Mouse (Mus musculus): ENCODE results near the gene Actrt2.

Gene Actrt2

DNA sequence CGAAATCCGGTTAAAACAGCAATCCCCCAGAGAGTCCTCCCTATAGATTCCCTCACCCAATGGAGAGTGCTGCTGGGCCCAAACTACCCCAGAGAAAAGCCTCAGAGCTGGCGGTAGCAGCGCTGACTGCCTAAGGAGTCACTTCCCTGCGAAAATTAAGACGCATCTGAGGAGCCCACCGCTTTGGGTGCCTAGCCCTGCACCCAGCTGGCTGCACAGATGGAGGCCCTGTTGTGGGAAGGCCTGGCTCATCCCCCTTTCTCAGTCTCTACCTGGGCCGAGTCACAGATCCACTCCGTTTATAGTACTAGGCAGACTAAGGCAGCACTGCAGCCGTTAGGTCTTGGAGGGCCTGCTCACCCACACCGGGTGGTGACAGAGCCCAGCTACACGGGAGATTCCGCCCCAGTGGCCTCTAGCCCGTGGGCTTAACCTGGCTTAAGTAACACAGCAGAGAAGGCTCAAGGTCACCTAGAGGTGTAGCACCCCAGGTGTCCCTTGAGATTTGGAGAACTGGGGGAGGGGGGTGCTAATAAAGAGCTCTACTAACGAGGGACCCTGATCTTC is 29.3 kb downstream of the Actrt2 start:
- no peak for DNase-seq (ENCODE audit: low spot score)

DNA sequence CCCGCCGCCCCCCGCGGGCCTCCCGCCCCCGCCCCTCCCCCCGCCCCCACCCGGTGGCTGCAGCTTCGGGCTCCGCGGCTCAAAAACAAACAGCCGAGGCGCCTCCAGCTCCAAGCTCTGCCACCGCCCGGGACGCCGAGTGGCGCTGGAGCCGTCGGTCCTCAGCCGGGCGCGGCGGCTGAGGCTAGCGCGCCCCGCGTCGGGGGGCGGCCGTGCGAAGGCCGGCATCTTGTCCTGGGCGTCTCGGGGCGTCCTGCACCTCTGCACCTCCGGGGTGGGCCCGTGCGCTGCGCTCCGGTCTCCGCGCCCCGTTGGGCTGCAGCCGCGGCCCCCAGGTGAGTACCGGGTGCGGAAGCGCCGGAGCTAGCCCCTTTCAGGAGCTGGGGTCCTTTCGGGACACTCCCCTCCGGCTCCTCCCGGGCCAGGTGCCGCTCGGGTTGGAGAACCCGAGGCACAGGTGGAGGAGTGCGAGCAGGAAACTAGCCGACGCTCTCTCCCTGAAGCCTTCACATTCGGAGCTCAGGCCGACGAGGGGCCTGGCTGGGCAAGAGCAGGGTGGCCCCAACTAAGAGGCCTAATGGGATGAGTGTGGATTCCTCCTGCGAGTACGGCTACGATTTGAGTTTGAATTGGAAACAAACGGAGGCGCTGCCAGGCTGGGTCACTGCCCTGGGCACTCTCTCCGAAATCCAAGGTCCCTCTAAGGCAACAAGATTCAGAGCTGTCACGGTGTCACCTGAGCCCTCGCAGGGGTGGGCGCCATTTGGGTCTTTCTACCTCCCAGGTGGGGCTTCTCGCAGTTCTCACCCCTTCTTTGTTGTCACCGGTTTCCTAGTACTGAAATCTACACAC is 30.0 kb downstream of the Actrt2 start:
- no peak for DNase-seq (ENCODE audit: low spot score)

DNA sequence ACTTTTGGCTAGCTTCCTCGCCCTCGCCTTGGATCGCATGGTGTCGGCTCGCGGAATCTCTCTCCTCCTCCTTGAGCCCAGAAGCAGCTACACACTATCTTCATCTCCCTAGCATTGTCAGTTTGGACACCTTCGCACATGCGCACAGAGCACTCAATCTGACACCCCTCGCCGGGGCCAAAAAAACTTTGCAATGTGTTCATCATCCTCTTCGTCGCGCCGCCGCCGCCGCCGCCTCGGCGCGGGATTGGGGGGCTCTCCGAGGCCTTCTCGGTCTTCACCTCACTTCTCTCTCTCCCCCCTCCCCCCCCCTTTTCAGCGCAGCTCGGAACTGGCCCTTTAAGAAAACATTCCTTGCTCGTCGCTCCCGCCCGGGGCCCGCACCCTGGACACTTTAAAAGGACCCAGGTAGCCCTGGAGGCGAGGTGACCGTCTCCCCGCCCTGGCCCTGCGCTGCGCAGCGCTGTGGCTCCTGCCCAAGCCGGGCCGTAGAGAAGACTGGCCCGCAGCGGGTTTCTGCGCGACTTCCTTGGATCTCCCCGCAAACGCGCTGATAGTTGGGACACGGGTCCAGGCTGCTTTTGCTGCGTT is 30.9 kb downstream of the Actrt2 start, which contains the start of gene Prdm16:
Gene Prdm16, minus strand, starts transcription at position 153 of the 591 bp plus-strand sequence.
- peak; percentile 26 for DNase-seq (ENCODE audit: low spot score)

DNA sequence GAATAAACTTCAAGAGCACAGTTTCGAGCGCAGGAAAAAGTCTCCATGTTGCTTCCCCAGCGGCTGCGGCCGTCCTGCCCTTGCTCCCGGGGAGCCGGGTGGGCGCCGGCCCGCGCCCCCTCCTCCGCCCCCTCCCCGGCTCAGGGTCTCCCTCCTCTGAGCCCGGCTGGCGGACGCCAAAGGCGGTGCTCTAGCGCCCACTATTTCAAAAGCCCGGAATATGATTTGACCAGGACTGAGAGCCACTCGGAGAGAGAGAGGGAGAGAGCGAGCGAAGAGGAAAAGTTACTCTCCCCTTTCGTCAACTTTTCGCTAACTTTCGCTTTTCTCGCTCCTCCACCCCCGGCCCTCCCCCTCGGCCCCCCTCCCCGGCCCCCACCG is 31.6 kb downstream of the Actrt2 start:
- peak; percentile 32 for DNase-seq (ENCODE audit: low spot score)

DNA sequence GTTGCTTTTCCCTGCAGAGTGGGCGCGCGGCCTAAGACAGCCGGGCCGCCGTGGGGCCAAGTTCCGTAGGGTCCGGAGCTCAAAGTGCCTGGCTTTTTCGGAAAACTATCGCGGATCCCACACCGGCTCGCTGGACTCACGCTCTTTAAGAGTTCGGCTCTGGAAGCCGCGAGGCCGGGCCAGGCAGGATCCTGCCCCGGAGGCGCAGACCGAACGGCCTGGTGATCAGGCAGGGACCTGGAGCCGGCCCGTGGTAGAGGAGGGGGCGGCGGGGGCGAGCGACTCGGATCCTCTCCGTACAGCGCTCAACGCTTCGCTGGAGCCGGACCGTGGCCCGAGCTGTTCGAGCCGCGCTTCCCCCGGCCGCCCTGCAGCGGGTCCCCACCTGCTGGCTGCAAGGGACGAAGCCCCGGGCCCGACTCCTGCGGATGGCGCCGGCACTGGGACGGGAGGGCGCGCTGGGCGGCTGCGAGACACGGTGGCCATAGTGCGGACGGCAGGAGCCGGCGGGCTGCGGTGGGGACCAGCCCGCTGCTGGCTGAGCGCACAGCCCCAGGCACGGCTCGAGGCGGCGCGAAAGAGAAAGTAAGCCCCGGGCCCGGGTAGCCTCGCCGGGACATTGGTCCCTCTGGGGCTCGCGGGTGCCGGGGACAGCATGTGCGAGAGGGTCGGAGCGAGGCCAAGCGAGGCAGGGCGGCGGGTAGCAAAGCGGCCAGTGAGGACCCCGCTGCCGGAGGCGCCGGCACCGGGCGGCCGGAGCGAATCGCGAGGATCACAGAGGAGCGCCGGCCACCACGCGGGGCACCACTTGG is 32.2 kb downstream of the Actrt2 start:
- peak; percentile 40 for DNase-seq (ENCODE audit: low spot score)

DNA sequence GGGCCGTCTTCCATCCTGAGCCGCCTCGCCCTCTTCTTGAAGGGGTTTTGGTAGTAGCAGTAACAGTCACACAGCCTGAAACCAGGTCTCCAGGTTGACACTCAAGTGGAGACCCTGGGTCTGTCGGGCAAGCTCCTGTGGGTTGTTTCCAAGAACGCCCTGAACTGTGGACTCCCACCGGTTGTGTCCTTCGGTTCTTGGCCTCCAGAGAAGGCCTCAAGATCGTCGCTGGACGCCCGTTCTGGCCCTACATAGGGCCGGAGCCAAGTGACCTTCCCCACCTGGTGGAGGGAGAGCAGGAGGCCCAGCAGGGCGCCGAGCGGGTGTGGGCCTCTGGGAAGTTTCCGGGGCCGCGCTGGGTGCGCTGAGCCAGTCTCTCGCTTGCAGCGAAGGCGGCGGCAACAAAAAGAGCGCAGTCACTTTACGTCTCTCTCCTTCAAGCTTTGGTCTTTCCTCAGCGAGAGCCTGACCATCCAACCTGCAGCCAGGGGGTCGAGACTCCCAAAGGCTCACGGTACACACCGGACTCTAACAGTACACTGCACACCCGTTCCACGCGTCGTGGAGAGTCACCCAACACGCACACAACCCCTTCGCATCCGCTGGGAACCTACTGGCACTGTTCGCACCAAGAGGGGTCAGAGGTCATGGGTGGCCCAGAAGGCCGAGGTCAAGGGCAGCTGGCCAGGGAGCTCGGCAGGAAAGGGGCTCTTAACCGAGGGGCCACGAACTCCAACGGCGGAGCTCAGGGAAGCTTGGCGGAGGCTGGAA is 33.0 kb downstream of the Actrt2 start:
- DNase-seq (ENCODE audit: low spot score) = no peak

DNA sequence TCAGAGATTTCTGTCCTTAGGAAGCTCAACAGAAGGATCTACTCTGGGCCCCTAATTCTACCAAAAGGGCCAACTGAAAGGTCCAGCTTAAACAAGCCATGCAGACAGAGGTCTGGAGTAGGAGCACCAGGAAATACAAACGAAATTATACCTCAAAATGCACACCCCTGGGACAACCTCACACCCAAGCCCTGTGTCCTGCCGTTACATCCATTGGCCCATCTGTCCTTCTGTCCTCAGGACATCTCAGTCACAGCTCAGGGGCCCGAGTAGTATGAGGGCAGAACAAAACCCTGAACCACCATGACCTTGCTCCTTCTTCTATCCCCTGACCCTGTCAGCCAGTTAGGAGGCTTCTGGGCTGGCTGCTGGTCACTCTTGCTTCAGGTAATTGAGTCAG is 33.7 kb downstream of the Actrt2 start:
- no peak for DNase-seq (ENCODE audit: low spot score)

DNA sequence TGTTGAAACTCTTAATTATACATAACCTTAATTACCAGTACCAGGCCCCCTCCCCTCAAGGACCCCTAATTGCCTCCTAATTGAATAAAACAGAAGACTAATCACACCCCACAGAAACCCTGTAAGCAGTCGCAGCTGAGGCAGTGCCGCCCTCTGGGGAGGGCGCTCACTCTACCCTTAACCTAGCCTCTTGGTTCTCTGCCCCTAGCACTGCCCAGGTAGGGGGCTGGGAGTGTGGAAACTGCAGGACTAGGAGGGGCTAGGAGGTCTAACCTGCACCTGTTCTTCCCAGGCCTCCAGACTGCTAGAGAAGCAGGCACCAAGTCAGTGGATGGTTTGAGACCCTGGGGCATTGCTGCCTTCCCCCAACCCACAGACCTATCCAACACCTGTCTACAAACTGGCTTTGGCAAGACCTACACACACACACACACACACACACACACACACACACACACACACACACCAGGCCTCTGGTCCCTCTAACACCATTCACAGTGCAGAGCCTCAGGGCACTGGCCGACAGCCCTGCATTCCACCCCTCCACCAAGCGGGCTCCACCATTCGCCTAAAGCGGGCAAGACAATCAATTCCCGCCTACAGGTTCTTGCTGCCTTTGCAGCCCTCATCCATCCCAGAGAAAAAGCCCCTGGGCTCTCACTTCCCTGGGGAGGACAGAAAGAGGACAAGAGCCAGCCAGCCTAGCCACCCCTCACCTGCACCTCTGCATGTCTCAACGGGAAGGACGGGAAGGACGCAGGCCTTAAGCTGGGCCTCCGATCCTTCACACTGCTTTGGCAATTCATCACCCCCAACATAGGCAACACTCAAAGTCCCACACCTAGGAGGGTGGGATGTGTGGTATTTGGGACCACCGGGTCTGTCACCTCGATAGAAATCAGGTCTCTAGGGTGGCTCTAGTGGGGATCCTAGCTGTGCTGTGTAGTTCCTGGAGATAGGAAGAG is 34.6 kb downstream of the Actrt2 start:
- DNase-seq (ENCODE audit: low spot score) = no peak

DNA sequence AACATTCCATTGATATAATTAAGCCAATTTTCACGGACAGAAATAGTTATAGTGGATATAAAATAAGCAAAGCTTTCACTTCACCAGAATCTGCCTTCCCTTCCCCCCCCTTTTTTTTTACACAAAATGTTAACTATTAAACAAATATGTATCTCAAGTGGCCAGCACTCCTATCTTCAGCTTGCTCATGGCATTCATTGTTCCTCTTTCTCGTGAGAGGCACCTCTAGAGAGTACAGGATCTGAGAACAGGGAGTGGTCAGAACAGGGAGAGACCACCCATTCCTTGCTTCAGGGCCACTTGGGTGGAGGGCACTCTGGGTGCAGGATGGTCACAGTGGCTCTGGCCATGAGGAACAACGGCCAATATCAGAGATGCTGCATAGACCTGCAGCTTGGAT is 36.9 kb downstream of the Actrt2 start:
- no peak for DNase-seq (ENCODE audit: low spot score)

DNA sequence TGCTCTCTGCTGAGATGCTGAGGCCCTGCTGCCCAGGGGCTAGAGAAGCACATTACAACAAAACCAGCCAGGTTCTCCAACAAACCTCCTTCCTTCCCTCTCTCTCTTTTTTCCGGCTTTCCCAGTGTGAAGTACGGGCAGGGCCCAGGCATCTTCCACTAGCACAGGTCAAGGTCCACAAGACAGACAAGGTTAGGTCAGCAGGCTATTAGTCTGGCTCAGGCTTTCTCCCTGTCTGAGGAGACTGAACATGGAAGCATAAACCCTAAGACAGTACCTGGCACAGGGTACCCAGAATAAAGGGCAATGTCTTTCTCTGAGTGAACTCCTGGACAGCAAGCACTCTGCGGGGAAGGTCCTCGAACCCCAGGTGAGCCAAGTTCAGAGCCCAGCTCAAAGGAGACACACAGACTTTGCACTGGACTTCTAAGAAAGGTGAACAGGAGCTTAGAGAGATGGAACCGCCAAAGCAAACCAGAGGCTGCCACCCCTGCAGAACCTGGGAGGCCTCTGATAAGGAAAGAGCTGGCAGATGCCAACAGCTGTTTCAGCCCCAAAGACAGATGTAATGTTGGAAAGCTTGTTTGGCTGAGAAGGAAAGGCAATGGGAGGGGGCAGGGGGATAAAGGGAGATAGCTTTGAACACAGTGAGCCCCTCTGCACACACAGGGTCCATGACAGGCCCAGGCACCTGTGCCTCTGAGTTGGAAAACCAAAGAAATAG is 40.1 kb downstream of the Actrt2 start:
- no peak for DNase-seq (ENCODE audit: low spot score)

DNA sequence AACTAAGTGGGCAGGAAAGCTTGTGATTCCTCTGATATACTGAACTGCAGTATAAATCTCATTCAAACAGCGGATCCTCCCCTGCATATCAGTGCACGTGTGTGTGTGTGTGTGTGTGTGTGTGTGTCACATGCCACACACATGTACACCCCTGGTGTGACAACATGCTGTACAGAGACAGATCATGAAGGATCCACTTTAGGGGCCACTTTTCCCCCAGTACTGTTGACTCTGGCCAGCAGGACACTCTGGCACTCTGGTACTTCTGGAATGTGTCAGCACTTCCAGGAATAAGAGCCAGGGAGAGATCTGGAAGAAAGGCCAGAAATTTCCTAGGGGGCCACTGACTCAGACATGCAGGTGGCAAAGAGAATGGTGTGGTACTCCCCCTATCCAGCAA is 41.4 kb downstream of the Actrt2 start:
- no peak for DNase-seq (ENCODE audit: low spot score)

DNA sequence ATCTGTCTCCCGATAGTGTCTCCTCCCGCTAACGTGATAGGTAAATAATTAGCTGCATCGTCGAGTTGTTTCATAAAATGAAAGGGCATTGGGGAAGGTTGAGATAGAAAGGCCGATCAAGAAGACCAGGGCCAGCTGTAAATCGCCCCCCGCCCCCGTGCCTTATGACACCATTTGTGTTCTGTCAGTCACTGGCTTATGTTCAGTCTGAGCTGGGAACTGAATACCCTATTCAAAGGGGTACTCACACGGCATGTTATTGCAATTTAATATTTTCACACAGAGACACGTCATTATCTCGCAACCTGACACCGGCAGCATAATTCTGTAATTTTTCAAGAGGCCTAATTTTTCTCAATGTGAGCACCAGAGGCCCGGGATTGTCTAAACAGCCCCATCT is 42.0 kb downstream of the Actrt2 start:
- no peak for DNase-seq (ENCODE audit: low spot score)

DNA sequence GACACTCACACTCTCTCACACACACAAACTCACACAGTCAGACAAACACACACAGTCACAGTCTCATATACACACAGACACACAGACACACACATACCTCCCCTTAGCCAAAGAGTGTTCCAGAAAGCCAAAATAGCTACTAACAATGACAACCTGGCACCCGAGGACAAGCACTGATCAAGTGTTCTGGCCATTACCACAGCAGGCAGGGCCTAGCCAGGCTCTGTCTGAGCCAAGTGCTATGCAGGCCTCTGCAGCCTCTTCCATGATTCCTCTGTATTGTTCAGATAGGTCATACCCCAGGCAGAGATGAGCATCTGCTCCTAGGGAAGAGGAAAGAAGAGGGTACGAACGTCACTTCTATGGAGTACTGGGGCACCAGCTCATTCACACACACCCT is 44.4 kb downstream of the Actrt2 start:
- DNase-seq (ENCODE audit: low spot score) = no peak

DNA sequence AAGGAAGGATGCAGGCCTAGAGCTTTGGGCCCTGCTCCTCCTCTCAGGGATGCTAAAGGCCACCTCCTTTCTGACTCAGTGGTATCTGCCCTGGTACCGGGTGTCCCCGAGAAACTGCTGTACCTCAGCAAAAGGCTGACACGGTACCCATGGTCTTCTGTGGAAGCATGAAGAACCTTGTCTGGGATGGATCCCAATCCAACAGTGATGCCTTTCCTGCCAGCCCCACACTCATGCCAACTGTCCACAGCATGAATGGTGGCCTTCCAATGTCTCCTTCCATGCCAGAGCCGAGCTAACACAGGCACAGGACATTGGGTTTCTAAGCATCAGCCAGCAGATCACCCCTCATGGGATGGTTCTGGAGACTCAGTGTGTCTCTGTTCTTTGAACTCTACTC is 45.1 kb downstream of the Actrt2 start:
- no peak for DNase-seq (ENCODE audit: low spot score)

Data from urinary bladder, postnatal 14 days (tissue).